Mouse (Mus musculus) E14TG2a.4 (cell line): ENCODE data around the gene Ccdc180.

ENCODE experiments used
- H3K27me3 ChIP-seq: 2 replicates; pipeline ENCODE4 v1.6.1; 2014; ENCODE audit warnings: low read length, control low read depth; ENCODE audit not compliant: insufficient read depth
- H3K36me3 ChIP-seq: 2 replicates; pipeline ENCODE4 v1.6.1; 2014; ENCODE audit warnings: low read length, control low read depth; ENCODE audit not compliant: insufficient read depth
- H3K4me1 ChIP-seq: replicated peaks from 2 replicates; pipeline ENCODE4 v1.6.1; 2014; ENCODE audit warnings: low read depth, low read length, control low read depth
- H3K4me3 ChIP-seq: replicated peaks from 2 replicates; pipeline ENCODE4 v1.5.1; 2014; ENCODE audit warnings: mild to moderate bottlenecking, low read length
- H3K9me3 ChIP-seq: 2 replicates; pipeline ENCODE4 v1.6.1; 2014; ENCODE audit warnings: low read length, control low read depth
- CTCF ChIP-seq: conservative IDR thresholded peaks from 2 replicates; pipeline ENCODE4 v1.5.1; 2014; ENCODE audit warnings: low read length
- NANOG ChIP-seq: IDR thresholded peaks from 2 replicates; pipeline ENCODE4 v1.6.1; 2014; ENCODE audit warnings: borderline replicate concordance, low read length, mixed read lengths
- POU5F1 ChIP-seq: IDR thresholded peaks from 2 replicates; pipeline ENCODE4 v1.6.1; 2014; ENCODE audit warnings: low read length, borderline replicate concordance

Gene Ccdc180

DNA sequence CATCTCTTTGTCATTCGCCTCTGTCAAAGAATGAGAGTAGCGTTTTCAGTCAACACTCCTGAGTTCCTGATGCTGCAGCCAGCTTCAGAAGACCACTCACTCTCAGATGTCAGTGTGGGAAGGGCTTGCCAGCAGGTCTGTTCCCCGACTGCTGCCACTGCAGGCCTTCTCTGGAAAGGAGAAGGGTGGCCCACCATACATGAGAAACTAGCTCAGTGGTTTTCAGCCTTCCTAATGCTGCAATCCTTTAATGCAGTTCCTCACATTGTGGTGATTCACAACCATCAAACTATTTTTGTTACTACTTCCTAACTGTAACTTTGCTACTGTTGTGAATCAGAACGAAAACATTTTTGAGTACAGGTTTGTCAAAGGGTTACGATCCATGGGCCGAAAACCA is 616 bp upstream of the Ccdc180 start:
- no peaks in the 10 kb centered on the region for H3K9me3 ChIP-seq
- H3K4me1 ChIP-seq = peaks cover 35% of the 10 kb centered on the region
- H3K36me3 ChIP-seq = no peaks in the 10 kb centered on the region
- H3K27me3 ChIP-seq = peaks cover 15% of the 10 kb centered on the region
- no peak for TF ChIP-seq POU5F1
- no peak for TF ChIP-seq NANOG
- TF ChIP-seq CTCF = no peak
- H3K4me3 ChIP-seq = no peak overlapping the region

DNA sequence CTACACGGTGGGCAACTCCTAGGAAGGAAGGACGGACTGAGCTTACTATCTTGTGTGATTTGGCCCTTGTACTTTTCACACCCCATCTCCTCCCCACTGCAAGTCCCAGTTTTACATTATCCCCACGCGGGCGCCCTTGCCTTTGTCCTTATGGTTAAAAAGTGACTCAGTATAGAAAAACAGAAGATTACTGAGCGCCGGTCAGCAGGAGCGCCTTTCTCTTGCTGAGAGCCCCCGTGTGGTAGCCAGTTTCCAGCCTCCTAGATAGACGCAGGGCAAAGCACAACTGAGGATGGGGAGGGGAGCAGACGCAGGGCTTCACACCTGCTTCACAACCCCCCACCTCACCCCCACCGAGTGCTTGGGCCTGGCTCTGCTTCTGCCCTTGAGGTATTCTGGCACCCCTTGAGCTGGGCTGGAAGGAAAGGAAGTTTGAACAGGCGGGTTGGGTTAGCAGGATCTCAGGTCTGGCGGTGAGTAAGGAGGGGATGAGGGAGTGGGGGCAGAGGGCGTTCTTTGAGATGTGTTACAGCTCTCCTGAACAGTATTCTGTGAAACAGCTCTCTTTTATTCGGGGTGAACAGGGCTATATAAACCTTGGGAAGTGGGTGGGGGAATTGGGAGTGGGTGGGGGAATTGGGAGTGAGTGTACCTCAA is 6.5 kb downstream of the Ccdc180 start:
- TF ChIP-seq NANOG (no peak), POU5F1 (no peak), CTCF (no peak)
- Histone ChIP-seq H3K4me3 (no peak overlapping the region), H3K4me1 (peaks cover 16% of the 10 kb centered on the region), H3K27me3 (peaks cover 42% of the 10 kb centered on the region), H3K36me3 (no peaks in the 10 kb centered on the region), H3K9me3 (peaks cover 13% of the 10 kb centered on the region)

- Histone ChIP-seq H3K4me3 (no peak overlapping the region), H3K9me3 (peaks cover 13% of the 10 kb centered on the region), H3K27me3 (peaks cover 42% of the 10 kb centered on the region), H3K36me3 (no peaks in the 10 kb centered on the region), H3K4me1 (peaks cover 16% of the 10 kb centered on the region)
- TF ChIP-seq CTCF (no peak), NANOG (no peak), POU5F1 (no peak)
Observed at GRCm38 (mm10) chr4:45898413-45898812, 8.3 kb downstream of the Ccdc180 start.

DNA sequence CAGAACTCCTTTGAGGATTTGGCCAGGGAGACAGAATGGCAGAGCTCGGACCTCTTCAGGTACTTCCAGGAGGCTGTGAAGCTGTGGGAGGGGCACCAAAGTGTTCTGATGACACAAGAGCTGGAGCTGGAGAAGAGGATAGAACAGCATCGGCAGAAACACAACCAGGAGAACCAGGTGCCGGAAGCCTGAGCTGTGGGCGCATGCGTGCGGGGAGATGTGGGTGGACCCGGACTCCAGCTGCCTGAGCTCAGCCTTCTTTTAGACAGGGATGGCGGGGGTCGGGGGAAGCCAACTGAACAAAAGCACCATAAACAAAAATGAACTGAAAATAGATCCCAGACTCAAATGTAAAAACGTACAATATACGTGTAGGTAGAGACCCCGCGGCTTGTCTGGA is 19.2 kb downstream of the Ccdc180 start:
- no peak overlapping the region for H3K4me3 ChIP-seq
- no peaks in the 10 kb centered on the region for H3K4me1 ChIP-seq
- TF ChIP-seq NANOG = no peak
- TF ChIP-seq CTCF = no peak
- TF ChIP-seq POU5F1 = no peak

DNA sequence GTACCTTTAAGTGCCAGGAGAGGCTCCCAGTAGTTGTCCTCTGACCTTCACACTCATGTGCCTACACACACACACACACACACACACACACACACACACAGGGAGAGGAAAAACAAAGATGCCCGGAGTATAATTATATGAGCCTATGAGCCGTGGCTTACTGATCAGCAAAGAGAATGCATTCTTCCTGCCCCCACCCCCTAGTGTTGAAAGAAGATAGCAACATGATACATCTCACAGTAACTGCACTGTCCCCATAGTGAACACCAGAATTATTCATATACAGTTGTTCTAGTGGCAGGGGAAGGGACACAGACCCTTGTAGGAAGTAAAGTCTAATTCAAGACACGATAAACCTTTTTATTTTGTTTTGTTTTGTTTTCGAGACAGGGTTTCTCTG is 19.8 kb downstream of the Ccdc180 start:
- Histone ChIP-seq H3K9me3 (no peaks in the 10 kb centered on the region), H3K4me1 (no peaks in the 10 kb centered on the region), H3K36me3 (no peaks in the 10 kb centered on the region), H3K27me3 (peaks cover 28% of the 10 kb centered on the region), H3K4me3 (no peak overlapping the region)
- no peak for TF ChIP-seq POU5F1
- no peak for TF ChIP-seq CTCF
- TF ChIP-seq NANOG = no peak

More for the DNA sequence above, 19.2 kb downstream of the Ccdc180 start:
- H3K9me3 ChIP-seq = no peaks in the 10 kb centered on the region
- H3K27me3 ChIP-seq = peaks cover 29% of the 10 kb centered on the region
- H3K36me3 ChIP-seq = no peaks in the 10 kb centered on the region

GRCm38 (mm10) chr4:45911256-45911655 is 21.2 kb downstream of the Ccdc180 start:
- Histone ChIP-seq H3K4me1 (no peaks in the 10 kb centered on the region), H3K4me3 (no peak overlapping the region), H3K9me3 (peaks cover 4% of the 10 kb centered on the region; the same call in 1 of the 2 replicates), H3K36me3 (no peaks in the 10 kb centered on the region), H3K27me3 (peaks cover 16% of the 10 kb centered on the region)
- no peak for TF ChIP-seq NANOG
- TF ChIP-seq POU5F1 = no peak
- no peak for TF ChIP-seq CTCF

- Histone ChIP-seq H3K4me1 (no peaks in the 10 kb centered on the region), H3K4me3 (no peak overlapping the region), H3K36me3 (no peaks in the 10 kb centered on the region), H3K27me3 (peaks cover 10% of the 10 kb centered on the region), H3K9me3 (peaks cover 5% of the 10 kb centered on the region)
- no peak for TF ChIP-seq POU5F1
- no peak for TF ChIP-seq NANOG
- TF ChIP-seq CTCF = no peak
Observed at GRCm38 (mm10) chr4:45911876-45912275, 21.8 kb downstream of the Ccdc180 start.

DNA sequence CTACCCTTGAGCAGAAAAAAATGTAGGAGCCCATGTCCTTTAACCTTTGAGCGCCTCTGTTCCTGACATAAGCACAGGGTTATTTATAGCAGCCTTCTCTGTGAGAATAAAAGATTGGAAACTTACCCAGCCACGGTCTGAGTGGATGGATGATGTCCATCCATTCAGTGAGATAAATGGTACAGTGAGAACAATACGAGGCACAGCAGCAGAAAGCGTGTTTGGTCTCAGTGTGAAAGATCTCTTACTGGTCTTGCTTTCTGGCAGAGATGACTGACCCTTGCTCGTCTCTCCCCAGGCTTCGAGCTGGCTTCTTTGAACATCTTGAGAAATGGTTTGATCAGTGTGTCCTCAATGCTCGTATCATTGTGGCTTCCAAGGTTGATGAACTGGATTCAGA is 27.0 kb downstream of the Ccdc180 start:
- Histone ChIP-seq H3K4me1 (peaks cover 9% of the 10 kb centered on the region), H3K27me3 (peaks cover 34% of the 10 kb centered on the region), H3K9me3 (peaks cover 15% of the 10 kb centered on the region), H3K4me3 (no peak overlapping the region), H3K36me3 (no peaks in the 10 kb centered on the region)
- TF ChIP-seq NANOG (no peak), POU5F1 (no peak), CTCF (no peak)
